ENCODE assay signal across 27 mouse cellular contexts in the genomic region with DNA sequence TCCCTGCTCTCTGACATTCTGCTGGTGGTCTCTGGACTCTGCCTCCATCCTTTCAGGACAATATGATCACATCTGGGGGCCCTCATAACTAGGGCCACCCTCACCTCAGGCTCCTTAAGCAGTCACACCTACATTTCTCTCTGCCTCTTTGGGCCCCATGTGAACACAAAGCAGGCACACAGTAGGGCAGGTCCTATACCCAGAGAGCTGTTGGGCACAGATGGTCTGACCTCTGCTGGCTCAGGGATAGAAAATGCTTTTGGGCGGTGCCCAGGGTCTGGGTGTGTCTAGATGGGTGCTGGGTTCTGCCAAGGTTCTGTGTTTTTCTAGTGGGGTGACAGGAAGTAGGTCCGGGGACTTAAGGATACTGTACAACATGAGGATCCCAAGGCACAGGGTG.
"Had no signal": no experiment of that assay in that cellular context is flagged by ENCODE, and none has a peak within 500 bp of the region (broad histone marks: within the 10 kb centered on the region; RNA-seq: fewer than 3 reads in every experiment).

No protein-coding gene starts in this region.

- H3K9ac ChIP-seq: heart, embryonic 12.5 days; hindbrain, embryonic 12.5 days; hindbrain, embryonic 14.5 days; intestine, embryonic 15.5 days; kidney, embryonic 15.5 days; limb, embryonic 12.5 days; liver, embryonic 13.5 days had no signal

- H3K36me3 ChIP-seq: heart, embryonic 10.5 days; heart, embryonic 12.5 days; hindbrain, embryonic 10.5 days; hindbrain, embryonic 12.5 days; intestine, embryonic 15.5 days; kidney, embryonic 15.5 days; limb, embryonic 10.5 days; limb, embryonic 12.5 days; liver, embryonic 13.5 days had no signal

- H3K4me3 ChIP-seq: gastrocnemius, adult 2 months; heart, embryonic 10.5 days; heart, embryonic 12.5 days; hindbrain, embryonic 10.5 days; hindbrain, embryonic 12.5 days; intestine, embryonic 15.5 days; kidney, embryonic 15.5 days; layer of hippocampus, adult 2 months; left cerebral cortex, adult 2 months; limb, embryonic 10.5 days; limb, embryonic 12.5 days; liver, embryonic 13.5 days had no signal

- ATAC-seq: hindbrain, embryonic 16.5 days; inflammation-experienced regulatory T-cells, adult 6 months; intestine, embryonic 15.5 days; intestine, postnatal 0 days had no signal

- H3K4me2 ChIP-seq: heart, embryonic 12.5 days; hindbrain, embryonic 12.5 days; hindbrain, embryonic 14.5 days; intestine, embryonic 15.5 days; kidney, embryonic 15.5 days; limb, embryonic 12.5 days; liver, embryonic 11.5 days; liver, embryonic 13.5 days had no signal

- H3K9me3 ChIP-seq: heart, embryonic 10.5 days; heart, embryonic 12.5 days; hindbrain, embryonic 10.5 days; hindbrain, embryonic 12.5 days; intestine, embryonic 15.5 days; kidney, embryonic 15.5 days; limb, embryonic 10.5 days; limb, embryonic 12.5 days; liver, embryonic 13.5 days had no signal

- DNase-seq: gastrocnemius, adult 2 months; gastrocnemius, postnatal 10 days; gastrocnemius, postnatal 25 days; heart, adult 18-20 months; heart, postnatal 10 days; heart, postnatal 4 days; kidney, adult 18-20 months; kidney, adult 9 months; kidney, postnatal 14 days; kidney, postnatal 4 days; liver; liver, embryonic 13.5 days had no signal

- H3K27ac ChIP-seq: gastrocnemius, adult 2 months; heart, embryonic 10.5 days; hindbrain, embryonic 10.5 days; hindbrain, embryonic 12.5 days; hindbrain, embryonic 14.5 days; intestine, embryonic 15.5 days; kidney, embryonic 15.5 days; layer of hippocampus, adult 2 months; left cerebral cortex, adult 2 months; limb, embryonic 10.5 days; limb, embryonic 12.5 days; liver, embryonic 13.5 days had no signal

- H3K27me3 ChIP-seq: hindbrain, embryonic 12.5 days; intestine, embryonic 15.5 days; limb, embryonic 12.5 days had no signal
